Mouse (Mus musculus) spleen, adult 2 months (tissue): Measurements from ENCODE around the gene Erfe.

Experiments
- CTCF ChIP-seq: fragments of 200-500 bp; IDR thresholded peaks from 2 replicates; pipeline ENCODE4 v1.5.1; 2011; ENCODE audit warnings: mild to moderate bottlenecking, inconsistent platforms; ENCODE audit not compliant: insufficient read depth, insufficient read length, insufficient replicate concordance; ENCODE audit errors: extremely low read depth
- POLR2A ChIP-seq: fragments of 200-500 bp; IDR thresholded peaks from 2 replicates; pipeline ENCODE4 v1.6.1; 2011; ENCODE audit warnings: low read depth, low read length, inconsistent platforms

- TF ChIP-seq CTCF (no peak), POLR2A (no peak)
Observed at GRCm38 (mm10) chr1:91415311-91415710, 49.1 kb downstream of the Erfe start.
